Mouse (Mus musculus) gastrocnemius, adult 8-10 months (tissue): Measurements from ENCODE around the gene Fam24a. TPM values are rescaled to one million over a fixed set of nuclear protein-coding genes. Genes with fewer than 3 reads are reported as not detected.

Experiments used
- total RNA-seq, 4 experiments: library from RNA; stranded (reverse); gene quantifications; 2 replicates each; pipeline ENCODE4 v1.2.4; 2022

Fam24a gene
- total RNA-seq, 4 experiments from 2014 or later: not detected

Other genes starting within 250 kb of the Fam24a start
- not detected for gene 4933402N03Rik, start 187.6 kb upstream of the Fam24a start, total RNA-seq
- gene 5430419D17Rik, start 159.5 kb upstream of the Fam24a start, total RNA-seq: not detected
- gene Cuzd1, start 11.6 kb upstream of the Fam24a start, total RNA-seq: under 1 TPM; 0.63 to 0.99 (median 0.91) TPM
- not detected for gene Fam24b, start 4.3 kb upstream of the Fam24a start, total RNA-seq
- gene 2310057M21Rik, start 28.9 kb downstream of the Fam24a start, total RNA-seq: 10 to 100 TPM; 14.4 to 19.2 (median 16.4) TPM
- gene Pstk, start 37.3 kb downstream of the Fam24a start, total RNA-seq: 10 to 100 TPM; 28.2 to 45.0 (median 39.4) TPM
- gene Ikzf5, start 76.7 kb downstream of the Fam24a start, total RNA-seq: 10 to 100 TPM; 28.3 to 38.2 (median 32.7) TPM
- gene Acadsb, start 76.7 kb downstream of the Fam24a start, total RNA-seq: 100 to 1,000 TPM; 146 to 202 (median 176) TPM
- gene Hmx3, start 209.0 kb downstream of the Fam24a start, total RNA-seq: not detected
- not detected for gene Hmx2, start 214.9 kb downstream of the Fam24a start, total RNA-seq
- 10 to 100 TPM; 30.5 to 36.3 (median 32.4) TPM for gene Bub3, start 226.4 kb downstream of the Fam24a start, total RNA-seq